ENCODE assay signal across 7 mouse cellular contexts in genomic region chr10:120871630-120872482, GRCm38 (mm10). TPM values are rescaled to one million over a fixed set of nuclear protein-coding genes. Genes with fewer than 3 reads are reported as not detected.
DNase-seq lines count a peak whose midpoint lies in the region; ATAC-seq and TF ChIP-seq lines count a peak whose summit lies in the region.

No protein-coding gene starts in this region.

- peaks cover 20% of the 10 kb centered on the region for H3K4me1 ChIP-seq in lung, embryonic 16.5 days (replicated peaks; ENCODE audit: control insufficient read depth, insufficient read depth, low read length)
- H3K4me1 ChIP-seq in forebrain, postnatal 0 days (ENCODE audit: insufficient read depth): no peaks in the 10 kb centered on the region
- peaks cover 41% of the 10 kb centered on the region for H3K4me1 ChIP-seq in limb, embryonic 15.5 days
- H3K4me1 ChIP-seq in stomach, embryonic 16.5 days (ENCODE audit: control insufficient read depth, insufficient read depth, low read length): peaks cover 36% of the 10 kb centered on the region
- H3K4me1 ChIP-seq in cerebellum, adult 2 months (ENCODE audit: control insufficient read depth, insufficient read depth, low read length): no peaks in the 10 kb centered on the region

- H3K9me3 ChIP-seq in lung, embryonic 16.5 days (ENCODE audit: control insufficient read depth, low read length): no peaks in the 10 kb centered on the region
- H3K9me3 ChIP-seq in forebrain, postnatal 0 days (ENCODE audit: low read length): no peaks in the 10 kb centered on the region
- H3K9me3 ChIP-seq in limb, embryonic 15.5 days: no peaks in the 10 kb centered on the region
- H3K9me3 ChIP-seq in stomach, embryonic 16.5 days (replicated peaks; ENCODE audit: control insufficient read depth, low read length): no peaks in the 10 kb centered on the region

- no peak for TF ChIP-seq CTCF in forebrain, postnatal 0 days (IDR thresholded peaks at IDR 0.05; ENCODE audit: low read depth)
- no peak for TF ChIP-seq CTCF in cerebellum, adult 2 months (IDR thresholded peaks at IDR 0.05; ENCODE audit: borderline replicate concordance, insufficient read depth, low read depth, low read length)

- H3K4me3 ChIP-seq in lung, embryonic 16.5 days (ENCODE audit: low read length): peak overlapping the region; percentile 19
- H3K4me3 ChIP-seq in forebrain, postnatal 0 days (ENCODE audit: low read depth, low read length): peak overlapping the region; percentile 20; the same call in 1 of the 2 replicates
- peak overlapping the region; percentile 29 for H3K4me3 ChIP-seq in limb, embryonic 15.5 days
- peak overlapping the region; percentile 30 for H3K4me3 ChIP-seq in stomach, embryonic 16.5 days (replicated peaks; ENCODE audit: low read length)
- H3K4me3 ChIP-seq in cerebellum, adult 2 months (replicated peaks; ENCODE audit: insufficient read depth, low read depth, low read length): no peak overlapping the region

- DNase-seq in lung, postnatal 14 days: no peak
- no peak for DNase-seq in forebrain, postnatal 0 days
- no peak for DNase-seq in cerebellum, adult 2 months
- no peak for DNase-seq in cerebellum, adult 11-12 months

- H3K4me2 ChIP-seq in lung, embryonic 16.5 days (ENCODE audit: low read depth, low read length): peak overlapping the region; percentile 52
- peak overlapping the region; percentile 45 for H3K4me2 ChIP-seq in forebrain, postnatal 0 days (ENCODE audit: low read depth)
- peak overlapping the region; percentile 51 for H3K4me2 ChIP-seq in limb, embryonic 15.5 days
- H3K4me2 ChIP-seq in stomach, embryonic 16.5 days (ENCODE audit: low read depth, low read length): peak overlapping the region; percentile 56

- no peak for TF ChIP-seq POLR2A in cerebellum, adult 2 months (IDR thresholded peaks at IDR 0.05; ENCODE audit: borderline replicate concordance, insufficient read depth, low read length)

- H3K36me3 ChIP-seq in lung, embryonic 16.5 days (ENCODE audit: control insufficient read depth, insufficient read depth, low read length): no peaks in the 10 kb centered on the region
- H3K36me3 ChIP-seq in forebrain, postnatal 0 days (ENCODE audit: insufficient read depth): no peaks in the 10 kb centered on the region
- H3K36me3 ChIP-seq in limb, embryonic 15.5 days: no peaks in the 10 kb centered on the region
- no peaks in the 10 kb centered on the region for H3K36me3 ChIP-seq in stomach, embryonic 16.5 days (ENCODE audit: control insufficient read depth, insufficient read depth, low read length)

- no peak for ATAC-seq in lung, embryonic 16.5 days (ENCODE audit: low read depth)
- no peak for ATAC-seq in forebrain, postnatal 0 days
- no peak for ATAC-seq in limb, embryonic 15.5 days (ENCODE audit: insufficient number of reproducible peaks, low FRiP score, low TSS enrichment, low read depth)
- no peak for ATAC-seq in stomach, embryonic 16.5 days (ENCODE audit: insufficient read depth, low FRiP score)

- peak overlapping the region; percentile 12; the same call in 1 of the 2 replicates for H3K9ac ChIP-seq in lung, embryonic 16.5 days (ENCODE audit: low read length)
- no peak overlapping the region for H3K9ac ChIP-seq in forebrain, postnatal 0 days
- no peak overlapping the region for H3K9ac ChIP-seq in limb, embryonic 15.5 days
- H3K9ac ChIP-seq in stomach, embryonic 16.5 days (ENCODE audit: low read length): peak overlapping the region; percentile 34; the same call in 1 of the 2 replicates

- H3K27me3 ChIP-seq in lung, embryonic 16.5 days (ENCODE audit: control insufficient read depth, insufficient read depth, low read depth, low read length): no peaks in the 10 kb centered on the region
- H3K27me3 ChIP-seq in forebrain, postnatal 0 days (ENCODE audit: insufficient read depth, low read length): no peaks in the 10 kb centered on the region
- 0 out of 2 replicates have a peak, but pooled peaks cover 4% of the 10 kb centered on the region for H3K27me3 ChIP-seq in limb, embryonic 15.5 days
- H3K27me3 ChIP-seq in stomach, embryonic 16.5 days (ENCODE audit: control insufficient read depth, insufficient read depth, low read length): no peaks in the 10 kb centered on the region
- H3K27me3 ChIP-seq in cerebellum, adult 2 months (ENCODE audit: control insufficient read depth, insufficient read depth, low read length): no peaks in the 10 kb centered on the region

- 44% methylated on average over 22 of the region's 22 CpGs for WGBS in lung, embryonic 16.5 days
- 76% methylated on average over 22 of the region's 22 CpGs for WGBS in forebrain, postnatal 0 days
- 30% methylated on average over 22 of the region's 22 CpGs for WGBS in limb, embryonic 15.5 days
- 27% methylated on average over 22 of the region's 22 CpGs for WGBS in stomach, embryonic 16.5 days
- WGBS in cerebellum, adult 2 months: 71% methylated on average over 22 of the region's 22 CpGs

- H3K27ac ChIP-seq in lung, embryonic 16.5 days (ENCODE audit: low read length): no peak overlapping the region
- no peak overlapping the region for H3K27ac ChIP-seq in forebrain, postnatal 0 days (ENCODE audit: low read depth, low read length)
- H3K27ac ChIP-seq in limb, embryonic 15.5 days: no peak overlapping the region
- peak overlapping the region; percentile 57; the same call in 1 of the 2 replicates for H3K27ac ChIP-seq in stomach, embryonic 16.5 days (ENCODE audit: low read length)
- H3K27ac ChIP-seq in cerebellum, adult 2 months (ENCODE audit: insufficient read depth, low read length): no peak overlapping the region

RNA-seq across cellular contexts. Expression of gene Msrb3, which starts 27.0 kb away (rescaled TPM):
- polyA plus RNA-seq in lung, embryonic 16.5 days (2015; fragmentation: Nextera tagmentation; extraction: Ambion mirVana): 12.4 and 14.0 TPM in 2 replicates
- total RNA-seq in forebrain, postnatal 0 days (2014; rRNA removed): 3.2 and 6.1 TPM in 2 replicates
- polyA plus RNA-seq in forebrain, postnatal 0 days (2015; fragmentation: Nextera tagmentation; extraction: Ambion mirVana): 0.67 and 1.5 TPM in 2 replicates
- polyA plus RNA-seq in limb, embryonic 15.5 days (2015; fragmentation: Nextera tagmentation; extraction: Ambion mirVana): 14.8 and 16.9 TPM in 2 replicates
- 22.6 and 29.6 TPM in 2 replicates for polyA plus RNA-seq in stomach, embryonic 16.5 days (2015; fragmentation: Nextera tagmentation; extraction: Ambion mirVana)
- 5.2 and 6.1 TPM in 2 replicates for polyA plus RNA-seq in cerebellum, adult 2 months (2012; rRNA removed)

Comparison
In these comparisons a context has a peak if more than half of its experiments do, and no peak if none do; other contexts are left out.
1. H3K9ac ChIP-seq: peak in lung, embryonic 16.5 days (single experiment) and stomach, embryonic 16.5 days (single experiment); none in forebrain, postnatal 0 days (single experiment) and limb, embryonic 15.5 days (single experiment).
2. Peak in every context shown above with its lines, with median percentiles within 50 percentile points of each other: H3K4me2 ChIP-seq.